Mouse (Mus musculus): ENCODE measurements at regions not wholly inside any gene's neighbourhood (a gene's known extent, or its start where the extent isn't known, plus 50 kb on each side); places are given as distances from the start of the nearest gene placed in this dataset.

- DNase-seq (ENCODE audit: low read depth), result no peak
Observed at GRCm38 (mm10) chr12:35314035-35314434, 220.8 kb downstream of the Ahr start.

- DNase-seq (ENCODE audit: low read depth), result no peak
Observed at GRCm38 (mm10) chr12:35313191-35313925, 221.5 kb downstream of the Ahr start.

- peak; percentile 68 for DNase-seq (ENCODE audit: low read depth)
Observed at GRCm38 (mm10) chr12:35308537-35308936, 226.3 kb downstream of the Ahr start.

DNA sequence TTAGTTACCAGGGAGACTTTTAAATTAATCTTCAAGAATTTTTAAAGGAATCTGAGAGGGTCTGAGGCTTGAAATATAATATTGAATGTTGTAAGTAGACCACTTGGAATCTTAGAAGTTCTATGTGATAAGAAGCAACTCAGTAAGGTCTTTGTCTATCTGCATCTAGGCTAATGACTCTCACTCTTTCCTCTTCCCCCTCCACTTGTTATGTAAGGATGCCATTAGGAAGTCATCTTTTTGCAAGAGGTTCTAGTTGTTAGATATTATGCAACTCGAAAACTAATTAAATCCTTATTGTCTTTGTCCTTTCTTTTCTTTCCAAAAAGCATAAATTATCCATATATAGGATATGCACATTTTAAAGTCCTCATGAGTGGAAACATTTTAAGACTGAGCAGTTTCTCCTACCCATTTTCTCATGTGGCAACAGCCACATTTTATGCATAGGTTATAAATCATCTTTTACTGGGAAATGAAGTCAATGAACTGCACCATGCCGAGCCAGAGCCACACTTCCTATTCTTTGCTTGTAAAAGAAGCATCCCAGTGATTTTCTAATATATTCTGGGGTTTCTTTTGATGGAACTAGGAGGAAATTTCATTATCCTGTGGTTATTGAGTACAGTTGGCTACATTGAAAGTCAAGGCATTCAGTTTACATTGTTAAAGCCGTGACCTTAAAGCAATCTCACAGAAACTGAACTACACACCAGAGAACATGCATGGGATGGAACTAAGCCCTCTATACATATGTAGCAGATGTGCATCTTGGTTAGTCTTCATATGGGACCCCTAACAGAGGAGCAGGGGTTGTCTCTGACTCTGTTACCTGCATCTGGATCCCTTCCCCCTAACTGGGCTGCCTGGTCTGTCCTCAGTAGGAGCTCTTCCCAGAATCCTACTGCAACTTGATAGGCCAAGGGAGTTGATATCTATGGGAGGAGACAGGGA is 230.8 kb downstream of the Ahr start:
- no peak for DNase-seq (ENCODE audit: low read depth)

GRCm38 (mm10) chr12:35303188-35303587 is 231.7 kb downstream of the Ahr start:
- peak; percentile 83 for DNase-seq (ENCODE audit: low read depth)

- peak; percentile 56 for DNase-seq (ENCODE audit: low read depth)
Observed at GRCm38 (mm10) chr12:35294668-35295067, 240.2 kb downstream of the Ahr start.

DNA sequence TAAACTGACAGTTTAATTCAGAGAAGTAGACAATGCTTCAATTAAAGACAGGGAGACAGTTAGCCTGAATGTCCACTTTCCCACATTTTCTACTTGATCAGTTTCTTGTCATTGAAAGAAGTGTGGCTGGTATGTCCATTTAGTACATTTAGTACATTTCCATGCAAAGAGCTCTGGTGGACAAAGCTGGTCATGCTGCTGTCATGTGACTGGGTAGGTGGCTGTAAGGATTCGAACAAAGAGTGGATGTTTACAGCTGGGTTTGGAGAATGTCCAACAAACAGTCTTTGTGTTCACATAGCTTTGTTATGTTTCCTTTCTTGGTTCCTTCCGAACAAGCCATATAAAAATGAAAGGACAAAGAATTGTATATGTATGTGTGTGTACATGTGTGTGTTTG is 241.3 kb downstream of the Ahr start:
- no peak for DNase-seq (ENCODE audit: low read depth)

DNA sequence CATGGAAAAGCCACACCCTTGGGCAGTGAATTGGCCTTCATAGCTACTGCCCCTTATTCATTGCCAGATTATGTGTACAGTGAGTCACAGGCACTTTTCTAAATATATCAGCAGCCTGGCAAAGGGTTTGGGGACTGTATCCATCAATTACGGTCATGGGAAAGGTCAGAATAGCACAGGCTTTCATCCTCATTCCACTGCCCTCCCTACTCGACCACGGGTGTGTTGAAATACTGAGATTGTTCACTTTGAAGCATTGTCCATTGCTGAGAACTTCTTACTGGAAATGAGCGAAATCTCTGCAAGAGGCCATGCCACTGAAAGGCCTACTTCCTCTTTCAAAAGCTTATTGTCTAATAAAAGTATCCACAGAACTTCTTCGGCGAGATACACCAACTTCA is 242.9 kb downstream of the Ahr start:
- no peak for DNase-seq (ENCODE audit: low read depth)

- DNase-seq (ENCODE audit: low read depth), result no peak
Observed at GRCm38 (mm10) chr12:35287974-35288373, 241.0 kb downstream of the Snx13 start.

- DNase-seq (ENCODE audit: low read depth), result no peak
Observed at GRCm38 (mm10) chr12:35287570-35287969, 240.6 kb downstream of the Snx13 start.

DNA sequence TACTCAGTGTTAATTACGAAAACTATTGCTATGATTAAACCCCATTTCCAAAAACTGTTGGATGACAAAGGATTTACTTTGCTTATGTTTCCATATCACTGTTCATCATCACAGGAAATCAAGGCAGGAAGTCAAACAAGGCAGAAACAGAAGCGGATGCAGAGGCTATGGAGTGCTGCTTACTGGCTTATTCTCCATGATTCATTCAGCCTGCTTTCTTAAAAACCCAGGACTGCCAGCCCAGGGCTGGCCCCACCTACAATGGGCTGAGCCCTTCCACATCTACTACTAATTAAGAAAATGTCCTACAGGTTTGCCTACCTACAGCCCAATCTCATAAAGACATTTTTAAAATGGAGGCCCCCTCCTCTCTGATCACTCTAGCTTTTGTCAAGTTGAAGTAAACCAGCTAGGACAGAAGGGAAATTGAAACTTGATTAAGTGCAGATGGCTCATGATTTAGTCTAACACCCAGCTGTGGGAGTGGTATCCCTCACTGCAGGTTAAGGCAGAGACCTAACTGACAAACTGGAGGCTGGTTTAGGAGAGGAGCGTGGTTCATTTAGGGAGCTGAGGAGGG is 240.1 kb downstream of the Snx13 start:
- DNase-seq (ENCODE audit: low read depth), result peak; percentile 54

DNA sequence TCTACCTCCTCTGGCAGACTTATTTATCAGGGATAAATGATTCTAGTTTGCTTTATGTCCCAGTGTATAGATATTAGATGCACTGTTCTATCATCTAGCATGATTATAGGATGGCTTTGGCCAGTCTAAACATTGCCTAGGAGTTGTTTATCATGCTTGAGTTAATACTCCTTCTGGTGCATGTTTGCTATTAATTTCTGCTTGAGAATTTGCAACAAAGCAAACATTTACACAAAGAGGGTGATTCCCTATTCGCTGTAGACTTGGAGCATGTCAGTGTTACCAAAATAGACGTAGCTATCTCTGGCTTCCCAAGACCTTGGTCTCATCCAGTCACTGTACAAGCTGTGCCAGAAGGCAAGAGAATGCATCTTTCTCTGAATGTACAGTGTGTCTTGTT is 237.4 kb downstream of the Snx13 start:
- no peak for DNase-seq (ENCODE audit: low read depth)

GRCm38 (mm10) chr12:35283925-35284324 is 236.9 kb downstream of the Snx13 start:
- no peak for DNase-seq (ENCODE audit: low read depth)

- DNase-seq (ENCODE audit: low read depth), result no peak
Observed at GRCm38 (mm10) chr12:35283407-35283806, 236.4 kb downstream of the Snx13 start.

GRCm38 (mm10) chr12:35269465-35269864 is 222.5 kb downstream of the Snx13 start:
- peak; percentile 29 for DNase-seq (ENCODE audit: low read depth)

DNA sequence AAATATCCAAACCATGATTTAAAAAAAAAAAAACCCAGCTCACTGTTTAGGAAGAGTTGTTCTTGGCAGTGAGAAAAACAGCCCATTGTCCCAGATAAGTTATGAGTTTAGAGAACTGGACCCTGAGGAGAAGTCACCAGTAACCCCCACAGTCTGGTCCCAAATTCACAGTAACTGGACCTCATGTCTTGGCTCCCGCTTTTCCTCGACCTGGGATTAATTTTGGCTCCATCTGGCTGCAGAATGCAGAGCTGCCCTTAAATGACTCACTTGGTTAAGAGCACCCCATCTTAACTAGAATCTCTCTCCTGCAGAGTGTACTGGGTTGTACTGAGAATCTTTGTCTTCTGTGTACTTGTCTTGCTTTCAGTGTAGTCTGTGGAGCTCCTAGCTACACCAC is 221.0 kb downstream of the Snx13 start:
- no peak for DNase-seq (ENCODE audit: low read depth)

DNA sequence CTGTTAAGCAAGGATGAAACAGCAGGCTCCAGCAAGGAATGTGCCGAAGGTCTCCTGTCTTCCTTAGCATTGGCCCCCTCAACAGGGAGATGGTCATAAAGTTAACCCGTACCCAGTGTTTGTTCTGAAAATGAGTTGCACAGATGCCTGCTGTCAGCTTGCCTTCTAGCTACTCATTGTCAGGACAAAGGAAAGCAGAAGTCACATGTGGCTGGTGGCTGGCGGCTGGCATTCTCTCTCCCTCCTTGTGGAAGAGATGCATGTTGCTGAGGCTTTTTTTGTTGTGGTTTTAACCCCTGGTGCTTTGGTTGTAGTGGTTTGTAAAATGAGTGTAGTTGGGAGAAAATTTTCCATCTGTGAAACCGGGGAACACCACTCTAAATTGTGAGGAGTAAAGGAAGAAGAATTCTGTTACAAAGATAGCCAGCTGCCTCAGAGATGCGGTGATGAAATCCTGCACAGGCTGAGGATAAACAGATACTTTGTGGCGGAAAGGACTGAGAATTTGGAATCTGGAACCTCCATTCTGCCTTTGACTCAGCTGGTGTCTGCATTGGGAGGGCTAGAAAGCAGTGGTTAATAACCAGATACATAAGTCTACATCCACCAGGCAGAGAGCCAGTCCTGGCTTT is 220.2 kb downstream of the Snx13 start:
- DNase-seq (ENCODE audit: low read depth), result no peak

GRCm38 (mm10) chr12:35259781-35260180 is 212.8 kb downstream of the Snx13 start:
- no peak for DNase-seq (ENCODE audit: low read depth)

GRCm38 (mm10) chr12:35255723-35256401 is 208.9 kb downstream of the Snx13 start:
- no peak for DNase-seq (ENCODE audit: low read depth)

- DNase-seq (ENCODE audit: low read depth), result no peak
Observed at GRCm38 (mm10) chr12:35248476-35248875, 201.5 kb downstream of the Snx13 start.

- peak; percentile 84 for DNase-seq (ENCODE audit: low read depth)
Observed at GRCm38 (mm10) chr12:35246226-35247014, 199.4 kb downstream of the Snx13 start.

Data from 416B (cell line).